Mouse (Mus musculus) ES-Bruce4 (cell line): ENCODE data around the gene Zfp710. TPM values are rescaled to one million over a fixed set of nuclear protein-coding genes. Genes with fewer than 3 reads are reported as not detected.
A peak's percentile ranks its signal among the peaks of the same experiment; 100 is the strongest.

Source experiments
- H3K27ac ChIP-seq: 2 replicates; pipeline ENCODE4 v1.5.1; 2012; ENCODE audit warnings: low read length, inconsistent platforms; ENCODE audit not compliant: insufficient read depth
- H3K27me3 ChIP-seq: 2 replicates; pipeline ENCODE4 v1.6.1; 2012; ENCODE audit warnings: mild to moderate bottlenecking, low read length, inconsistent platforms; ENCODE audit not compliant: control insufficient read depth, poor library complexity, insufficient read depth, severe bottlenecking
- H3K36me3 ChIP-seq: 2 replicates; pipeline ENCODE4 v1.6.1; 2012; ENCODE audit warnings: inconsistent platforms, mild to moderate bottlenecking, low read length, moderate library complexity; ENCODE audit not compliant: control insufficient read depth, poor library complexity, insufficient read depth, severe bottlenecking
- H3K4me1 ChIP-seq: one replicate; pipeline ENCODE4 v1.8.1; 2011; ENCODE audit warnings: low read length; ENCODE audit not compliant: control insufficient read depth, insufficient read depth
- H3K4me3 ChIP-seq: 2 replicates; pipeline ENCODE4 v1.5.1; 2011; ENCODE audit warnings: low read depth, mild to moderate bottlenecking, low read length
- H3K9ac ChIP-seq: 2 replicates; pipeline ENCODE4 v1.6.1; 2012; ENCODE audit warnings: low read depth, mild to moderate bottlenecking, inconsistent platforms; ENCODE audit not compliant: poor library complexity, severe bottlenecking
- H3K9me3 ChIP-seq: replicated peaks from 2 replicates; pipeline ENCODE4 v1.6.1; 2012; ENCODE audit warnings: mild to moderate bottlenecking, low read length, inconsistent platforms; ENCODE audit not compliant: control insufficient read depth, poor library complexity, insufficient read depth, severe bottlenecking
- CTCF ChIP-seq: IDR thresholded peaks from one replicate; pipeline ENCODE4 v1.8.1; 2011; ENCODE audit warnings: low read depth, low read length
- EP300 ChIP-seq: IDR thresholded peaks from 2 replicates; pipeline ENCODE4 v1.6.1; 2011; ENCODE audit warnings: low read depth, low read length; ENCODE audit not compliant: insufficient read depth
- POLR2A ChIP-seq: IDR thresholded peaks from one replicate; pipeline ENCODE4 v1.8.1; 2011; ENCODE audit warnings: low read length; ENCODE audit not compliant: insufficient read depth
- polyA plus RNA-seq: library from polyadenylated mRNA; stranded (reverse); fragments of >200 nt; gene quantifications from 2 replicates; pipeline ENCODE4 v1.2.4, GENCODE M21; 2011; ENCODE audit warnings: low read depth; ENCODE audit not compliant: missing spikeins, insufficient read depth, insufficient read length

The Zfp710 gene
- polyA plus RNA-seq, 1 experiment = 86.7 TPM

GRCm38 (mm10) chr7:80030009-80030408 is 5.4 kb downstream of the Zfp710 start:
- H3K27ac ChIP-seq = peak overlapping the region; percentile 49; the same call in 1 of the 2 replicates
- no peaks in the 10 kb centered on the region for H3K36me3 ChIP-seq
- no peak overlapping the region for H3K4me3 ChIP-seq
- H3K4me1 ChIP-seq = peaks cover 16% of the 10 kb centered on the region
- TF ChIP-seq CTCF = no peak
- TF ChIP-seq EP300 = peak; percentile 83
- TF ChIP-seq POLR2A = peak; percentile 14
- H3K9me3 ChIP-seq = no peaks in the 10 kb centered on the region
- no peaks in the 10 kb centered on the region for H3K27me3 ChIP-seq
- no peak overlapping the region for H3K9ac ChIP-seq

- Histone ChIP-seq H3K4me1 (peaks cover 20% of the 10 kb centered on the region), H3K36me3 (no peaks in the 10 kb centered on the region), H3K9ac (no peak overlapping the region), H3K9me3 (no peaks in the 10 kb centered on the region), H3K4me3 (peak overlapping the region; percentile 3; the same call in 1 of the 2 replicates), H3K27me3 (no peaks in the 10 kb centered on the region), H3K27ac (peak overlapping the region; percentile 51)
- no peak for TF ChIP-seq POLR2A
- no peak for TF ChIP-seq CTCF
- no peak; the same call in 1 of the 2 replicates for TF ChIP-seq EP300
Observed at GRCm38 (mm10) chr7:80030486-80030885, 5.9 kb downstream of the Zfp710 start.

DNA sequence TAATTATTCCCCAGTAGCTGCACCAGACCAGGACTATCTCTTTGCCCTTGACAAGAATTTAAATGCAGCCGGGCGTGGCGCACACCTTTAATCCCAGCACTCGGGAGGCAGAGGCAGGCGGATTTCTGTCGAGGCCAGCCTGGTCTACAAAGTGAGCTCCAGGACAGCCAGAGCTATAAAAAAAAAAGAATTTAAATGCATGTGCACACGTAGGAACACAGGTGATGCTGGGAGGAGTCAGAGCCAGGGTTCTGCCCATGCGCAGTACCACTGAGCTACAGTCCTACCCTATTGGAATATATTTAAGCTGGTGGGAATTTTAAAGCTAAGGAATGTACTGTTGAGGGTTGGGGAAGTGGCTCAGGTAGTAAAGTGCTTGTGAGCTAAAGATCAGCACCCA is 6.4 kb downstream of the Zfp710 start:
- Histone ChIP-seq H3K27me3 (no peaks in the 10 kb centered on the region), H3K9ac (no peak overlapping the region), H3K36me3 (no peaks in the 10 kb centered on the region), H3K4me1 (peaks cover 24% of the 10 kb centered on the region), H3K27ac (peak overlapping the region; percentile 51), H3K4me3 (0 out of 2 replicates have a peak overlapping the region, but pooled peaks have one; percentile 3), H3K9me3 (no peaks in the 10 kb centered on the region)
- no peak for TF ChIP-seq CTCF
- TF ChIP-seq EP300 = no peak; the same call in 1 of the 2 replicates

- H3K4me3 ChIP-seq = peak overlapping the region; percentile 24; the same call in 1 of the 2 replicates
- no peak overlapping the region for H3K9ac ChIP-seq
- no peaks in the 10 kb centered on the region for H3K27me3 ChIP-seq
- peaks cover 24% of the 10 kb centered on the region for H3K4me1 ChIP-seq
- no peaks in the 10 kb centered on the region for H3K36me3 ChIP-seq
- H3K9me3 ChIP-seq = no peaks in the 10 kb centered on the region
- no peak for TF ChIP-seq CTCF
- 0 out of 2 replicates have a peak overlapping the region, but pooled peaks have one; percentile 51 for H3K27ac ChIP-seq
Observed at GRCm38 (mm10) chr7:80031478-80031877, 6.9 kb downstream of the Zfp710 start.

DNA sequence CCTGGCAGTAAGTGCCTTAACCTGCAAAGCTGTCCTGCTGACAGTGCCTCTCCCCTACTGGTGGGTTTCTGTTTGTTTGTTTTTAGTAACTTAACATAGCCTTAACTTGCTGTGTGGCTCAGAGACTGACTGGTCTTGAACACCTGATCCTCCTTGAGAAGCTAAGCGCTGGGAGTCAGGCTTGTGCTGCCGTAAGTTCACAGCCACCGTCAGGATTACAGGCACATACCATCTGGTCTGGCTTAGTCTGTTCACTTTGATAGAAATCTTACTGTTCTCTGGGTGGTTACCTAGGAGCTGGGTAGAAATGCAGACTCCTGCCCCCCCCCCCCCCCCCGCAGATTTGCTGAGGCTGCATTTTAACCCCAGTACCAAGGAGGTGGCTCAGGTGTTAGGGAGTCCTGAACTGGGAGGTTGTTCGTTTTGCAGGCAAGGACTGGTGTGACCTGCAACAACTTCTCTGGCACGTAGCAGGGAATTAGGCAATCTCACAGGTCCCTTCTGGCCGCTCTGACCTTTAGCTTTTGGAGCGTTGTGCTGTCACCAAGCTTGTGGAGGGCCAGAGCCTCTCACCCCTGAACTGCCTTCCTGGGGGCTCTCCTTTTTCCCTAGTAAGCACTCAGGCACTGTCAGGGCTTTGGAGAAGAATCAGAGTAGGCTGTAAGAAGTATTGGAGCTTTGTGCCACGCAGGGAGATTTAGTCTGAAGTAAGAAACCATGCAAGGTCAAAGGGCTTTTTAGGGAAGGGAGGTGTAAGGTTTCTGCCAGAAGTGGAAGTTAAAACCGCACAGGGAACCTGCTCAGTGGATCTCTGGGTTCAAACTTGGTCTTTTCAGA is 7.8 kb downstream of the Zfp710 start:
- peaks cover 24% of the 10 kb centered on the region for H3K4me1 ChIP-seq
- H3K4me3 ChIP-seq = peak overlapping the region; percentile 35; the same call in 1 of the 2 replicates
- H3K9ac ChIP-seq = peak overlapping the region; percentile 5; the same call in 1 of the 2 replicates
- 0 out of 2 replicates have a peak overlapping the region, but pooled peaks have one; percentile 21 for H3K27ac ChIP-seq
- H3K27me3 ChIP-seq = no peaks in the 10 kb centered on the region
- no peaks in the 10 kb centered on the region for H3K36me3 ChIP-seq
- H3K9me3 ChIP-seq = no peaks in the 10 kb centered on the region
- no peak for TF ChIP-seq POLR2A
- no peak for TF ChIP-seq CTCF
- TF ChIP-seq EP300 = no peak

DNA sequence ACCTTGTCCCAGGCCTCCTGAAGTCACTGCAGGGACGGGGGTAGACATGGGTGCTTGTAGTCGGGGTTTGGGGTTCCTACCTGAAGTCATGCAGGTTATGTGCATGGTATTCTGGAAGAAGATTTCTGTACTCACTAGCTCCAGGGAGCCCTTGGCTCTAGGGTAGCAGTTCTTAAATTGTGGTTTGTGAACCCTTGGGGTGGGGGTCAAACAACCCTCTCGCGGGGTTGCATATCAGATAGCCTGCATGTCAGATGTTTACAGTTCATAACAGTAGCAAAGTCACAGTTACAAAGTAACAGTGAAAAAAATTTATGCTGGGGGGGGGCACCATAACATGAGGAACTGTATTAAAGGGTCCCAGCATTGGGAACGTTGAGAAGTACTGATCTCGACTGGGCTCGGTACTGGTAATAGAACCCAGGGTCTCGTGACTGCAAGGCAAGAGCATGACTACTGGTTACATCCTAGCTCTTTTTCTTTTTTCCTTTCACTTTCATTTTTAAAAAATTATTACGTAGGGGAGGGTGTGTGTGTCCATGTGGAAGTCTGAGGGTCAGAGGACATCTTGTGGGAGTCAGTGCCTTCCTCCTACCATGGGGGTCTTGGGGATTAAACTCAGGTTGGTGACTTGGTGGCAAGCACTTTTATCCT is 8.6 kb downstream of the Zfp710 start:
- Histone ChIP-seq H3K4me1 (peaks cover 24% of the 10 kb centered on the region), H3K36me3 (no peaks in the 10 kb centered on the region), H3K4me3 (no peak overlapping the region), H3K27me3 (no peaks in the 10 kb centered on the region), H3K27ac (no peak overlapping the region), H3K9me3 (no peaks in the 10 kb centered on the region), H3K9ac (peak overlapping the region; percentile 5; the same call in 1 of the 2 replicates)
- no peak for TF ChIP-seq POLR2A
- TF ChIP-seq CTCF = no peak
- TF ChIP-seq EP300 = no peak
